Mouse (Mus musculus) E14TG2a.4 (cell line): ENCODE data around the gene Plekhm3.

Experiments
- CTCF ChIP-seq: conservative IDR thresholded peaks from 2 replicates; pipeline ENCODE4 v1.5.1; 2014; ENCODE audit warnings: low read length
- NANOG ChIP-seq: IDR thresholded peaks from 2 replicates; pipeline ENCODE4 v1.6.1; 2014; ENCODE audit warnings: borderline replicate concordance, low read length, mixed read lengths
- POU5F1 ChIP-seq: IDR thresholded peaks from 2 replicates; pipeline ENCODE4 v1.6.1; 2014; ENCODE audit warnings: low read length, borderline replicate concordance

- TF ChIP-seq POU5F1, result no peak
- TF ChIP-seq CTCF, result no peak
- no peak for TF ChIP-seq NANOG
Measured at GRCm38 (mm10) chr1:64805217-64805616, 151.4 kb downstream of the Plekhm3 start.
